Mouse (Mus musculus): ENCODE measurements around the gene Anks1.
"Not testable (repeated sequence)": the region's sequence is repeated elsewhere in the genome, so short reads cannot be mapped to it uniquely, and the experiment has no call there.

Anks1 gene

DNA sequence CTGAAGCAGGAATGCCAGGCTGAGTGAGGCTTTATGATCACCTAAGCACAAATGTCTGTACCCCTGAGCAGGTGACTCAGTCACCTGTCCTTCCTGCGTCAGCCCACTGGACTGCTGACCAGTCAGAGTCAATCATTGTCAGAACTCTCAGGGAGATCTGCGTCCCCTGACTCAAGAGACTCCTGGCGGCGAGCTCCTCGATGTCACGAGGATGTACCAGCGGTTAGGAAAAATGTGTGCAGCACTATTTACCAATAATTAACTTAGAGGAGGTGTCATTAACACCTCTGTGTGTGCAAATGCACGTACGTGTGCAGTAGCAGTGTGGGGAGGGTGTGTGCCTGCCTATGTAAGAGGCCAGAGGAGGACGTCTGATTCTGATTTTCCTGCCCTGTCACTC lies 56.2 kb downstream of the Anks1 start:
- DNase-seq (ENCODE audit: low read depth, low spot score), result no peak

- no peak for DNase-seq (ENCODE audit: low read depth, low spot score)
Observed at GRCm38 (mm10) chr17:27966056-27966455, 57.0 kb downstream of the Anks1 start.

- DNase-seq (ENCODE audit: low read depth, low spot score), result no peak
Observed at GRCm38 (mm10) chr17:27966508-27967021, 57.5 kb downstream of the Anks1 start.

GRCm38 (mm10) chr17:27967529-27967928 lies 58.4 kb downstream of the Anks1 start:
- DNase-seq (ENCODE audit: low read depth, low spot score), result no peak

- no peak for DNase-seq (ENCODE audit: low read depth, low spot score)
Observed at GRCm38 (mm10) chr17:27968033-27968750, 59.1 kb downstream of the Anks1 start.

GRCm38 (mm10) chr17:27968903-27969302 lies 59.8 kb downstream of the Anks1 start:
- no peak for DNase-seq (ENCODE audit: low read depth, low spot score)

DNA sequence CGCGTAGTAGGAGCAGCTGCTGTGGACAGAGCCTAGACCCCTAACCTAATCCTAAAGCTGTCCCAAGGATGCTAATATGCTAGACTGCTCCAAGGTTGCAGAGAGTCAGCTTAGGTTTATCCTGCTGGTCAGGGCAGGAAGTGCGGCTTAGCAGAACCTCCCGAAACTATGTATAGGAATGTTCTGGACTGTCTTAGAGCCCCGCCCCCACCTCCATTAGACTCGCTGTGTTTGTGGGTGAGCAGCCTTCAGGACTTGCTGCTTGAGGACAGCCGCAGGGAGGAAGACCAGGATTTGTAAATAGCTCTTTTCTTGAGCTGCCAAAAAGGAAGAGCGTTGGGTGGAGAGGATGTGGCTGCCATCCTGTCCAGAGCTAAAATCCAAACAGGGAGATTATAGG lies 60.3 kb downstream of the Anks1 start:
- no peak for DNase-seq (ENCODE audit: low read depth, low spot score)

DNA sequence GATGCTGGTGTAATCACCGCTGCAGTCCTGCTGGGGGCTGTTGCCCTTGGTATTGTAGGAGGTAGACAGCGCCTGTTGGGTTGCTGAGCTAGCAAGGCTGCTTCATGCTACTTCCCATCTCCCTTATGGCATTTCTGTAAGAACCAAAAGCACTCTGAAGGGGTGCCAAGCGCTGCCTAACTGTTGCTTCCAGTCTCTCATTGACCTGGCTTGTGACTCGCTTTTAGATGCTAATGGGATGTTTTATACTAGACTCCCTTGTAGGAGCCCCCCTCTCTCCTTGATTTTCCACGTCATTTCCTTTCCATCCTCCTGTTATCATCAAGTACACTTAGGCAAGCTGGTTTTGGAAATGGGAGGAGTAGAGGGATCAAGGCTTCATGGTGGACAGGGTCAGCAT lies 60.8 kb downstream of the Anks1 start:
- DNase-seq (ENCODE audit: low read depth, low spot score), result no peak

- no peak for DNase-seq (ENCODE audit: low read depth, low spot score)
Observed at GRCm38 (mm10) chr17:27970305-27970704, 61.2 kb downstream of the Anks1 start.

DNA sequence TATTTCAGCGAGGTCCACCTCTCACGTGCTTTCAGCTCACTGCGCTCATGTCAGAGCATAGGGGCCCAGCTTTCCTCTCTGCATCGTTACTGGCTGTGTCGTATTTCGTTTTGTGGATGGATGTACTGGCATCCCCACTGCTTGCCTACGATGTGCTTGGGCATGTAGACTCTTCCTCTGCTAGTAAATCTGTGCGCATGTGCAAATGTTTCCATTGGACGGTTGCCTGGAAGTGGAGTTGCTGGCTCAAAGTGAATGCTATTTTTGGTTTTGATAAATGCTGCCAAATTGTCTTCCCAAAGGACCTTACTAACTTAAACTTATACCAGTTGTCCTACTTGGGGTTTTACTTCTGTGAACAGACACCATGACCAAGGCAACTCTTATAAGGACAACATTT lies 62.4 kb downstream of the Anks1 start:
- DNase-seq (ENCODE audit: low read depth, low spot score), result no peak

DNA sequence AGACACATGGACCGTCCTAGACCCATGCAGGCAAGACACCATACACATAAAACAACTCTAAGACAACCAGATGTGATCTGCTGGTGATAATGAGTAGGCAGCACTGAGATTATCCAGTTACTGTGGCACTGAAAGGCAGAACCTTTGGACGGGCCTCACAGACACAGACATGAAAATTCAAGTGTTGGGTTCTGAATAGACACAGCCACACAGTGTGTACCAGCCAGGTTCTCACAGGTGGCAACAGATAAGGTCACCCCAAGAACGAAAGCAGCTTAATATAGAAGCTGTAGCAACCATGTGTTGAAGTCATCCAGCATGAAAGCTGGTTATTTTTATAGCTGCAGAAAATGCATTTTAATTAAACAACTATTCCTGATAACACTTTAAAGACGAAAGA lies 64.2 kb downstream of the Anks1 start:
- no peak for DNase-seq (ENCODE audit: low read depth, low spot score)

DNA sequence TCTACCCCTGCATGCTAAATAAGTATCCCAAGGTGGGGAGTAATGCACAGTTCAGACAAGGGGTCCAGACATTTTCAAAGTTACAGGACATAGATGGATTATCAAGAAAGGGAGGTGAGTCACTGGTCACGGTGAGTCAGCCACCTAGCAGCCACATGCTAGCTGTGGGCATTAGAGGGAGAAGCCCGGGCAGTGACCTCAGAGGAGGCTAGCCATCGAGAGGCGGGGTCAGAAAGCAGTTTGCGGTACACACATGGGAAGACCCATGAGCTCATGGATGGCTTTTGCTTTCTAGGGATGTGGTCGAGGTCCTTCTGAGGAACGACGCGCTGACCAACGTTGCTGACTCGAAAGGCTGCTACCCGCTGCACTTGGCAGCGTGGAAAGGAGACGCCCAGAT lies 67.2 kb downstream of the Anks1 start:
- no peak for DNase-seq (ENCODE audit: low read depth, low spot score)

GRCm38 (mm10) chr17:27977008-27977636 lies 68.0 kb downstream of the Anks1 start:
- no peak for DNase-seq (ENCODE audit: low read depth, low spot score)

DNA sequence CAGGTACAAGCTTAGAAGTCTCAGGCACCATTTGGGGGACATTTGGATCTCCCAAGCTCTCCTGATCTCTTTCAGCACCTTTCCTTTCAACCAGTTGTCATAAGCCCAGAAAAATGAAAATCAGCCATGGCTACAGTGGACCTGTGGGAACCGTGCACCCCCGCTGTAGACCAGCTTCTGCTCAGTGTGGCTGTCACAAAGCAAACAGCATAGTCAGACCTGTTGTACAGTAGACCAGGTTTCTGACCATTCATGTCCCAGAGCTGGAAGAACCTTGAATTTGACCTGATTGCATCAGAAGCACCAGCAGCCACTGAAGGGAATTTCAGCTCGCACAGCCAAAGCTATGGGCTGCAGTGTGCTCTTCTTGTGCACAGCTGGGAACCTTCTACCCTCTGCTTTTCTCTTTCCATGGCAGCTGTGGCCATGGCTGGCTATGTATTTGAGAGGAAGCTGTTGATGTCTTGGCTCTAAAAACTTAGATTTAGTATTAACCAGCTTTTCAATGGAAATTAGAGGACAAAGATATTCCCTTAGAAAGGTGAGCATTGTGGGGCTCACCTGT lies 71.4 kb downstream of the Anks1 start:
- DNase-seq (ENCODE audit: low read depth, low spot score), result no peak

DNA sequence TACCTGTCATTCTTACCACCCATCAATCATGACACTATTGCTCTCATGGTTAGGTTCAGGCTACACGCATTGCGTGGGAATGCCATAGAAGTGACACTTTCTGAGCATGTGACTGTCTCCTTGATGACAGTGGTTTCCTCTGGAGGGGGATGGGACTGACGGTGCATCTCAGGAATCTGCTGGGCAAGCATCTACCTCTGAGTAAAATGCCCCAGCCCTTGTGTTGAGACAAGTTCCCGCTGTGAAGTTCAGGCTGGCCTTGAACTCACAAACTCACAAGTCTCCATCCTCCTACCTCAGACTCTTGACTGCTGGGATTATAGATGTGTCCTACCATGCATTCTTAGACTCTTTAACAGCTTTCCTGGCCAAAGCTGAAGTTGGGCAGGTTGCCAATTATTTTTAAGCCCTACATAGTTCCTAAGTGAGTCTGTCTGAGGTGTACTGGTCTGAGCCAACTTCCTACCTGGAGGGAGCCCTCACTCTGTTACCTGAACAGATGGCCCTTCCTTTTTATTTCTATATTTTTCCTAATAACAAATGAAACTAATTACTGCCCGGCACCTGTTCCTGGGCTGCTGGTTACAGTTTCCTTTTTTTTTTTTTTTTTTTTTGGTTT lies 72.5 kb downstream of the Anks1 start:
- DNase-seq (ENCODE audit: low read depth, low spot score), result no peak

GRCm38 (mm10) chr17:27982070-27982457 lies 73.0 kb downstream of the Anks1 start:
- DNase-seq (ENCODE audit: low read depth, low spot score), result not testable (repeated sequence)

DNA sequence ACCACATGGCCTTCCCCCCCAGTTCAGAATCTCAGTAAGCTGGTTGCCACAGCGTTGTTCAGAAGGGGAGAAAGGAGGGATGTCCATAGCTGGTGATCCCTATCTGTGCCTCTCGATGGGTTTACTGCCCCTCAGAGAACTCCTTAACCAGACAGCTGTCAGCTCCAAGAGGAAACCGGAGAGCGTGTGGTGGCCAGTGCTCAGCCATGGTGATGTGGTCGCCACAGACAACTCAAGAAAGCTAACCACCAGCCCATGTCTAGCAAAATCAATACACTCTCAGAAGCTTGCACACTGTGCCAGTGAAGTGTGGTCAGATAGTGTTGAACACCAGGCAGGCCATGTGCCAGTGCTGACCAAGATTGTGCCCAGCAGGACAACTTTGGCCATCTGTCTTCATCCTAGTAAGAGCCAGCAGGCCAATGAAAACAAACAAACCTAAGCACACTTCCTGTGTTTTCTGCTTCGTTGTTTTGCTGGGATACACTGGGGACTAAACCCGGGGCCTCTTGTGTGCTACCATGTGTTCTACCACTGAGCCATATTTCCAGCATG lies 73.7 kb downstream of the Anks1 start:
- DNase-seq (ENCODE audit: low read depth, low spot score), result no peak

DNA sequence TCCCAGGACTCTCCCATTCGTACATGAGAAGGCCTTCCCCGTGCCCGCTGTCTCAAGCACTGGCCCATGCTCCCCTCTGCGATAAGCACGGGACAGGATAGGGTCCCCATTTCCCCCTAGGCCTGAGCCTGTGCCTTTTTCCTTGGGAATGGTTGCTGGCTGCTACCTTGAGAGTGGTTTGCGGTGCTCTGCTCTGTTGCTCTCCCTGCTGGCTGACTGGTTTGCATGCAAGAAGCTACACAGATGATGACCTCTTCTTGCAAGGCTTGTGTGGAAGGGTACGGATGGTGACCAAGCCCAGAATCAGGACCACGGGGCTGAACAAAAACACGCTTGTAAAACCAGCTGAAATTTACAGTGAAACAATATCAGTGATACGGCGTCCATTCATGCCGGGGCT lies 75.3 kb downstream of the Anks1 start:
- no peak for DNase-seq (ENCODE audit: low read depth, low spot score)

DNA sequence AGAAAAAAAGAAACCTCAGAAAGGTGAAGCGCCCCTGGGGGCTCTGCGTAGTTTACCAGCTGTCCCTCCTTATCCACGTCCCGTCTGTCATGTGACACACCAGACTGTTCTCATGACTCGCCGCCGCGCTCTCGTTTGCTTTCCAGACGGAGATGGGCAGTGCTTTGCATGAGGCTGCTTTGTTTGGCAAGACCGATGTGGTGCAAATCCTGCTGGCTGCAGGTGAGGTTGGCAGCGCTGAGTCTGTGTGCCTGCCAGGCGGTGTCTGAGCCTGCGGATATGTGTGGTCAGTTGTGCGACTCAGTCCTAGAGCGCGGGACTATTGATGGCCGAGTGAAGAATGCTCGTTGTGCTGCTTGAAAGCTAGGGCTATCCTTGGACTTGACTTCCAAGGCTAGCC lies 77.0 kb downstream of the Anks1 start:
- DNase-seq (ENCODE audit: low read depth, low spot score), result no peak

GRCm38 (mm10) chr17:27989807-27990542 lies 80.9 kb downstream of the Anks1 start:
- peak; percentile 34 for DNase-seq (ENCODE audit: low read depth, low spot score)

Measured in c-Kit-negative CD71-positive TER-119-positive erythroid progenitor cells, embryonic 14.5 days (primary cell).